Comparison of ENCODE assay signal across 9 mouse cellular contexts in the genomic region with DNA sequence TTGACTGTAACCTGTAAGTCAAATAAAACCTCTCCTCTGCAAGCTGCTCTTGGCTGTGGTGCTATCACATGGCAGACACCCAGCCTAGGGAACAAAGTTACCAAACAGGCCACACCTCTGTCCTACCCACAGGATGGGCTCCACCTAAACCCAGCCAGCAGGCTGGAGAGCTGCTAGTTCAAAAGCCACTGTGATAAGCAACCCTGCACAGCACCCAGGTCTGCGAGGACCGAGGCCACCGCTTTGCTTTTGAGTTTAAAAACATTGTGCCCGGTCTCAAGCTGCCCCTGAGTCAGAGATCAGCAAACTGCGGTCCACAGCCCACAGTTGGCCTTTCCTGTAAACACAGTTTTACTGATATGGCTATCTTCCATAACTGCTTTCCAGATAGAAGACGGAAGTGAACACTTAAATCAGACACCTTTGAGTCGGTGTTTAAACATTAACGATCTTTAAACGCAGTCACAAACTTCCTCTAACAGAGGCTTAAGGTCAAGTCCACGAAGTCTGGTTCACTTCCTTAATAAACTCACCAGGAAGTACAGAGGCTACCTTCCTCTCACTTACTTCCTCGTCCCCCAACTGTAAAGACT. TPM values are rescaled to one million over a fixed set of nuclear protein-coding genes. Genes with fewer than 3 reads are reported as not detected.
A peak's percentile ranks its signal among the peaks of the same experiment; 100 is the strongest.
DNase-seq lines count a peak whose midpoint lies in the region; ATAC-seq lines count a peak whose summit lies in the region.
"Had no signal": no experiment of that assay in that cellular context is flagged by ENCODE, and none has a peak within 500 bp of the region (broad histone marks: within the 10 kb centered on the region; RNA-seq: fewer than 3 reads in every experiment).

No protein-coding gene starts in this region.

- peak; percentile 72 for ATAC-seq in monocyte, adult 5-6 weeks (replicated peaks; ENCODE audit: insufficient number of reproducible peaks, low FRiP score, low TSS enrichment, poor library complexity, severe bottlenecking)

- DNase-seq in urinary bladder, adult 2 months (ENCODE audit: low spot score), result peak; percentile 36
- no peak for DNase-seq in urinary bladder, postnatal 10 days (ENCODE audit: low spot score)
- peak; percentile 46 to 63 for DNase-seq in heart, adult 9 months (ENCODE audit: low spot score in 2 of 2)
- DNase-seq in kidney, postnatal 36 days, result peak; percentile 42 to 53
- DNase-seq in retina, postnatal 1 day, result no peak
- no peak for DNase-seq in left cerebral cortex, adult 18-20 months (ENCODE audit: low spot score in 2 of 2)
- no peak for DNase-seq in right cerebral cortex, adult 18-20 months

RNA-seq across cellular contexts. Expression of a gene that starts 7.0 kb away (rescaled TPM):
- polyA plus RNA-seq in urinary bladder, adult 2 months (2012; rRNA removed), result 8.8 and 10.1 TPM in 2 replicates
- 42.8 to 82.0 TPM (median 46.1 TPM) in 3 replicates for total RNA-seq in monocyte, adult 5-6 weeks (2017)
- 10 to 100 TPM; 16.4 to 17.8 TPM for total RNA-seq in left cerebral cortex, adult 18-20 months (2021)

RNA-seq across cellular contexts. Expression of a gene that starts 25.3 kb away (rescaled TPM):
- polyA plus RNA-seq in urinary bladder, adult 2 months (2012; rRNA removed), result not detected in 2 replicates
- not detected in 3 replicates for total RNA-seq in monocyte, adult 5-6 weeks (2017)
- not detected for total RNA-seq in left cerebral cortex, adult 18-20 months (2021)
- polyA plus RNA-seq: embryonic facial prominence, embryonic 11.5 days had no signal

RNA-seq across cellular contexts. Expression of a gene that starts 41.5 kb away (rescaled TPM):
- not detected in 2 replicates for polyA plus RNA-seq in urinary bladder, adult 2 months (2012; rRNA removed)
- total RNA-seq in monocyte, adult 5-6 weeks (2017), result not detected in 3 replicates
- under 1 TPM in 1 of 2 experiments, not detected in 1; 0.16 TPM for total RNA-seq in left cerebral cortex, adult 18-20 months (2021)
- polyA plus RNA-seq: embryonic facial prominence, embryonic 11.5 days had no signal

RNA-seq across cellular contexts. Expression of a gene that starts 43.5 kb away (rescaled TPM):
- polyA plus RNA-seq in urinary bladder, adult 2 months (2012; rRNA removed), result not detected in 2 replicates
- 0.19 TPM in 1 of 3 replicates, not detected in the others for total RNA-seq in monocyte, adult 5-6 weeks (2017)
- total RNA-seq in left cerebral cortex, adult 18-20 months (2021), result under 1 TPM in 1 of 2 experiments, not detected in 1; 0.09 TPM
- polyA plus RNA-seq: embryonic facial prominence, embryonic 11.5 days had no signal

Comparison
In these comparisons a context has a peak if more than half of its experiments do, and no peak if none do; other contexts are left out.
1. DNase-seq: peak in urinary bladder, adult 2 months (single experiment), heart, adult 9 months (2 of 2) and kidney, postnatal 36 days (2 of 2); none in urinary bladder, postnatal 10 days (single experiment), retina, postnatal 1 day (single experiment), left cerebral cortex, adult 18-20 months (0 of 2) and right cerebral cortex, adult 18-20 months (single experiment).